Comparison of ENCODE assay signal across 23 mouse cellular contexts in genomic region chr1:72005956-72006355, GRCm38 (mm10).
A peak's percentile ranks its signal among the peaks of the same experiment; 100 is the strongest.
DNase-seq lines count a peak whose midpoint lies in the region; ATAC-seq and TF ChIP-seq lines count a peak whose summit lies in the region.
"Had no signal": no experiment of that assay in that cellular context is flagged by ENCODE, and none has a peak within 500 bp of the region (broad histone marks: within the 10 kb centered on the region; RNA-seq: fewer than 3 reads in every experiment).

No protein-coding gene starts in this region.

- peak; percentile 46; the same call in 1 of the 2 replicates for ATAC-seq in forebrain, embryonic 13.5 days
- ATAC-seq in forebrain, postnatal 0 days, result no peak
- ATAC-seq in hindbrain, postnatal 0 days, result no peak
- ATAC-seq in hindbrain, embryonic 13.5 days (ENCODE audit: low FRiP score), result no peak
- ATAC-seq: intestine, embryonic 15.5 days; Patski had no signal

- TF ChIP-seq CTCF in forebrain, postnatal 0 days (IDR thresholded peaks at IDR 0.05; ENCODE audit: low read depth), result no peak
- TF ChIP-seq CTCF in hindbrain, postnatal 0 days (IDR thresholded peaks at IDR 0.05; ENCODE audit: low read depth), result no peak
- no peak for TF ChIP-seq CTCF in lung, adult 2 months (IDR thresholded peaks at IDR 0.05; ENCODE audit: insufficient read depth, low read length)

- no peak overlapping the region; the same call in 1 of the 2 replicates for H3K27ac ChIP-seq in forebrain, embryonic 13.5 days
- H3K27ac ChIP-seq in forebrain, postnatal 0 days (ENCODE audit: low read depth, low read length), result no peak overlapping the region
- H3K27ac ChIP-seq in hindbrain, postnatal 0 days, result no peak overlapping the region
- H3K27ac ChIP-seq in hindbrain, embryonic 13.5 days, result no peak overlapping the region; the same call in 1 of the 2 replicates
- H3K27ac ChIP-seq in embryonic facial prominence, embryonic 10.5 days (replicated peaks), result no peak overlapping the region
- H3K27ac ChIP-seq: embryonic facial prominence, embryonic 15.5 days; hindbrain, embryonic 12.5 days; intestine, embryonic 15.5 days had no signal

- DNase-seq in forebrain, postnatal 0 days, result no peak
- DNase-seq in hindbrain, postnatal 0 days (ENCODE audit: low spot score), result peak; percentile 9
- DNase-seq in ES-CJ7 (ENCODE audit: low read depth, low spot score), result peak; percentile 26
- peak; percentile 32 for DNase-seq in embryonic facial prominence, embryonic 10.5 days (ENCODE audit: low spot score)
- no peak for DNase-seq in lung, postnatal 14 days
- no peak for DNase-seq in lung, adult 2 months
- DNase-seq: adrenal gland, adult 2 months; adrenal gland, postnatal 36 days; cerebellum, adult 11 months; cerebellum, adult 8-10 months; cerebellum, postnatal 14 days; heart, adult 18-20 months; heart, postnatal 10 days; heart, postnatal 4 days; kidney, adult 18-20 months had no signal

- H3K4me2 ChIP-seq in forebrain, embryonic 13.5 days, result no peak overlapping the region
- no peak overlapping the region for H3K4me2 ChIP-seq in forebrain, postnatal 0 days (ENCODE audit: low read depth)
- H3K4me2 ChIP-seq in hindbrain, postnatal 0 days (ENCODE audit: low read depth, low read length), result no peak overlapping the region
- no peak overlapping the region for H3K4me2 ChIP-seq in hindbrain, embryonic 13.5 days
- H3K4me2 ChIP-seq: embryonic facial prominence, embryonic 15.5 days; hindbrain, embryonic 12.5 days; intestine, embryonic 15.5 days had no signal

- H3K4me1 ChIP-seq in forebrain, embryonic 13.5 days, result peaks cover 13% of the 10 kb centered on the region
- H3K4me1 ChIP-seq in forebrain, postnatal 0 days (ENCODE audit: insufficient read depth), result no peaks in the 10 kb centered on the region
- no peaks in the 10 kb centered on the region for H3K4me1 ChIP-seq in hindbrain, postnatal 0 days (ENCODE audit: insufficient read depth, low read length)
- peaks cover 13% of the 10 kb centered on the region for H3K4me1 ChIP-seq in hindbrain, embryonic 13.5 days (replicated peaks)
- H3K4me1 ChIP-seq in embryonic facial prominence, embryonic 10.5 days, result peaks cover 56% of the 10 kb centered on the region
- H3K4me1 ChIP-seq in lung, adult 2 months (ENCODE audit: control insufficient read depth, insufficient read depth, low read length), result no peaks in the 10 kb centered on the region
- H3K4me1 ChIP-seq: intestine, embryonic 15.5 days had no signal

- H3K36me3 ChIP-seq in forebrain, embryonic 13.5 days (ENCODE audit: poor library complexity, severe bottlenecking), result no peaks in the 10 kb centered on the region
- no peaks in the 10 kb centered on the region for H3K36me3 ChIP-seq in forebrain, postnatal 0 days (ENCODE audit: insufficient read depth)
- no peaks in the 10 kb centered on the region for H3K36me3 ChIP-seq in hindbrain, postnatal 0 days (ENCODE audit: insufficient read depth, low read length)
- no peaks in the 10 kb centered on the region for H3K36me3 ChIP-seq in hindbrain, embryonic 13.5 days
- H3K36me3 ChIP-seq in embryonic facial prominence, embryonic 10.5 days (replicated peaks), result no peaks in the 10 kb centered on the region
- H3K36me3 ChIP-seq: embryonic facial prominence, embryonic 15.5 days; heart, embryonic 10.5 days; hindbrain, embryonic 12.5 days; intestine, embryonic 15.5 days had no signal

- H3K9me3 ChIP-seq in forebrain, embryonic 13.5 days (replicated peaks), result no peaks in the 10 kb centered on the region
- no peaks in the 10 kb centered on the region for H3K9me3 ChIP-seq in forebrain, postnatal 0 days (ENCODE audit: low read length)
- no peaks in the 10 kb centered on the region for H3K9me3 ChIP-seq in hindbrain, postnatal 0 days (ENCODE audit: low read length)
- no peaks in the 10 kb centered on the region for H3K9me3 ChIP-seq in hindbrain, embryonic 13.5 days
- no peaks in the 10 kb centered on the region for H3K9me3 ChIP-seq in embryonic facial prominence, embryonic 10.5 days
- H3K9me3 ChIP-seq: embryonic facial prominence, embryonic 15.5 days; heart, embryonic 10.5 days; hindbrain, embryonic 12.5 days; intestine, embryonic 15.5 days had no signal

- TF ChIP-seq POLR2A in lung, adult 2 months (IDR thresholded peaks at IDR 0.05; ENCODE audit: borderline replicate concordance, extremely low read depth, low read depth, low read length), result no peak

- H3K4me3 ChIP-seq in forebrain, embryonic 13.5 days, result no peak overlapping the region
- H3K4me3 ChIP-seq in forebrain, postnatal 0 days (ENCODE audit: low read depth, low read length), result no peak overlapping the region
- no peak overlapping the region for H3K4me3 ChIP-seq in hindbrain, postnatal 0 days (ENCODE audit: low read length)
- no peak overlapping the region for H3K4me3 ChIP-seq in hindbrain, embryonic 13.5 days
- no peak overlapping the region for H3K4me3 ChIP-seq in embryonic facial prominence, embryonic 10.5 days
- H3K4me3 ChIP-seq in lung, adult 2 months (replicated peaks; ENCODE audit: extremely low read depth, low read depth, low read length), result no peak overlapping the region
- H3K4me3 ChIP-seq: embryonic facial prominence, embryonic 15.5 days; erythroblast, embryonic 14.5 days; hindbrain, embryonic 12.5 days; intestine, embryonic 15.5 days had no signal

- WGBS in forebrain, embryonic 13.5 days, result 47% methylated on average over 8 of the region's 8 CpGs
- 39% methylated on average over 8 of the region's 8 CpGs for WGBS in forebrain, postnatal 0 days
- WGBS in hindbrain, postnatal 0 days, result 42% methylated on average over 8 of the region's 8 CpGs
- WGBS in hindbrain, embryonic 13.5 days, result 45% methylated on average over 8 of the region's 8 CpGs
- 29% methylated on average over 8 of the region's 8 CpGs for WGBS in embryonic facial prominence, embryonic 10.5 days
- 73% methylated on average over 8 of the region's 8 CpGs for WGBS in lung, adult 2 months

- H3K27me3 ChIP-seq in forebrain, embryonic 13.5 days, result no peaks in the 10 kb centered on the region
- no peaks in the 10 kb centered on the region for H3K27me3 ChIP-seq in forebrain, postnatal 0 days (ENCODE audit: insufficient read depth, low read length)
- H3K27me3 ChIP-seq in hindbrain, postnatal 0 days (ENCODE audit: insufficient read depth, low read length), result no peaks in the 10 kb centered on the region
- no peaks in the 10 kb centered on the region for H3K27me3 ChIP-seq in hindbrain, embryonic 13.5 days
- no peaks in the 10 kb centered on the region for H3K27me3 ChIP-seq in embryonic facial prominence, embryonic 10.5 days (replicated peaks; ENCODE audit: low read depth, poor library complexity, severe bottlenecking)
- H3K27me3 ChIP-seq: embryonic facial prominence, embryonic 15.5 days; hindbrain, embryonic 12.5 days; intestine, embryonic 15.5 days; Patski had no signal

- H3K9ac ChIP-seq in forebrain, embryonic 13.5 days, result no peak overlapping the region
- H3K9ac ChIP-seq in forebrain, postnatal 0 days, result no peak overlapping the region
- H3K9ac ChIP-seq in hindbrain, postnatal 0 days (replicated peaks; ENCODE audit: low read length), result no peak overlapping the region
- H3K9ac ChIP-seq in hindbrain, embryonic 13.5 days, result no peak overlapping the region
- H3K9ac ChIP-seq: embryonic facial prominence, embryonic 15.5 days; hindbrain, embryonic 12.5 days; intestine, embryonic 15.5 days had no signal

Comparison
In these comparisons a context has a peak if more than half of its experiments do, and no peak if none do; other contexts are left out.
1. DNase-seq: peak in hindbrain, postnatal 0 days (single experiment), ES-CJ7 (single experiment) and embryonic facial prominence, embryonic 10.5 days (single experiment); none in forebrain, postnatal 0 days (single experiment), lung, postnatal 14 days (single experiment) and lung, adult 2 months (single experiment).